Mouse (Mus musculus): ENCODE measurements around the gene Srp9.
"Not testable (repeated sequence)": the region's sequence is repeated elsewhere in the genome, so short reads cannot be mapped to it uniquely, and the experiment has no call there.

- TF ChIP-seq CTCF (IDR thresholded peaks at IDR 0.05; ENCODE audit: low read depth, low read length); GATA1 (IDR thresholded peaks at IDR 0.05; ENCODE audit: borderline replicate concordance, low read length); POLR2AphosphoS5 (IDR thresholded peaks at IDR 0.05; ENCODE audit: insufficient replicate concordance, low read depth, low read length): not testable (repeated sequence)
Measured at GRCm38 (mm10) chr1:182176985-182177384, 52.4 kb downstream of the Srp9 start.

Data from G1E (cell line).